Mouse (Mus musculus): ENCODE measurements around the gene Slc35c1. TPM values are rescaled to one million over a fixed set of nuclear protein-coding genes. Genes with fewer than 3 reads are reported as not detected.
"Not testable (repeated sequence)": the region's sequence is repeated elsewhere in the genome, so short reads cannot be mapped to it uniquely, and the experiment has no call there.

Gene Slc35c1
- polyA plus RNA-seq, 1 experiment from 2014 or later, result 11.9 TPM

- H3K4me2 ChIP-seq (ENCODE audit: low read length), result no peak overlapping the region
- H3K4me3 ChIP-seq (replicated peaks; ENCODE audit: low read depth, low read length), result no peak overlapping the region
- peaks cover 18% of the 10 kb centered on the region; the same call in 1 of the 2 replicates for H3K27me3 ChIP-seq (ENCODE audit: control insufficient read depth, insufficient read depth, low read length)
- no peaks in the 10 kb centered on the region for H3K36me3 ChIP-seq (ENCODE audit: control insufficient read depth, insufficient read depth, low read length)
- 59% methylated on average over 5 of the region's 5 CpGs for WGBS
- ATAC-seq (ENCODE audit: low FRiP score, low TSS enrichment), result no peak
- no peak for DNase-seq
- no peaks in the 10 kb centered on the region for H3K9me3 ChIP-seq (ENCODE audit: control insufficient read depth, low read length)
- H3K27ac ChIP-seq (replicated peaks; ENCODE audit: low read depth, low read length), result no peak overlapping the region
- H3K4me1 ChIP-seq (ENCODE audit: control insufficient read depth, insufficient read depth, low read length), result no peaks in the 10 kb centered on the region
- no peak overlapping the region for H3K9ac ChIP-seq (replicated peaks; ENCODE audit: low read length)
Observed at GRCm38 (mm10) chr2:92483505-92483904, 23.2 kb upstream of the Slc35c1 start.

DNA sequence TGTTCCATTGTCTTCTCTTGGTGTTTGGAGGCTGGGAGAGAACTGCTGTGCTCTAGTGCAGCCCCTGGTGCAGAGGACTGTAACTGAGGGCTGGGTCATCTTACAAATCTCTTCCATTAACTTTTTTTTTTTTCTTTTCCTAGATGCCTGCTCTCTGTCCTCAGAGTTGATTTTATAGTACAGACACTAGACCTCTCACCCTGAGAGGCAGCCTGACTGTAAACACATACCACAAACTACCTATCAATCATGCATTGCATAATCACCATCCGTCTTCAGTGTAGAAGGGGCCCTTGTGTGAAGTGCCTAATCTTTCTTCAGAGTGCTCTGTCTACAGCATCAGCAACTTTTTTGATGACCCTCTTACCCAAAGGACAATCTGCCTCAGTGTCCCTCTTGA is 22.2 kb upstream of the Slc35c1 start:
- WGBS, result 76% methylated on average over 1 of the region's 1 CpGs

GRCm38 (mm10) chr2:92478313-92478688 is 18.0 kb upstream of the Slc35c1 start:
- Histone ChIP-seq H3K27ac (replicated peaks; ENCODE audit: low read depth, low read length) (no peak overlapping the region), H3K4me3 (replicated peaks; ENCODE audit: low read depth, low read length) (no peak overlapping the region), H3K27me3 (ENCODE audit: control insufficient read depth, insufficient read depth, low read length) (no peaks in the 10 kb centered on the region), H3K4me1 (ENCODE audit: control insufficient read depth, insufficient read depth, low read length) (no peaks in the 10 kb centered on the region), H3K9ac (replicated peaks; ENCODE audit: low read length) (no peak overlapping the region), H3K4me2 (ENCODE audit: low read length) (no peak overlapping the region), H3K36me3 (ENCODE audit: control insufficient read depth, insufficient read depth, low read length) (no peaks in the 10 kb centered on the region), H3K9me3 (ENCODE audit: control insufficient read depth, low read length) (no peaks in the 10 kb centered on the region)
- DNase-seq (no peak), ATAC-seq (ENCODE audit: low FRiP score, low TSS enrichment) (no peak)
- WGBS, result 91% methylated on average over 4 of the region's 4 CpGs

More for the DNA sequence above, 22.2 kb upstream of the Slc35c1 start:
- Histone ChIP-seq H3K36me3 (ENCODE audit: control insufficient read depth, insufficient read depth, low read length) (no peaks in the 10 kb centered on the region), H3K27ac (replicated peaks; ENCODE audit: low read depth, low read length) (no peak overlapping the region), H3K4me3 (replicated peaks; ENCODE audit: low read depth, low read length) (no peak overlapping the region), H3K4me1 (ENCODE audit: control insufficient read depth, insufficient read depth, low read length) (no peaks in the 10 kb centered on the region), H3K4me2 (ENCODE audit: low read length) (no peak overlapping the region), H3K9ac (replicated peaks; ENCODE audit: low read length) (no peak overlapping the region), H3K9me3 (ENCODE audit: control insufficient read depth, low read length) (no peaks in the 10 kb centered on the region), H3K27me3 (ENCODE audit: control insufficient read depth, insufficient read depth, low read length) (peaks cover 18% of the 10 kb centered on the region; the same call in 1 of the 2 replicates)
- DNase-seq (no peak), ATAC-seq (ENCODE audit: low FRiP score, low TSS enrichment) (no peak)

- Histone ChIP-seq H3K4me2 (ENCODE audit: low read length) (no peak overlapping the region), H3K4me1 (ENCODE audit: control insufficient read depth, insufficient read depth, low read length) (no peaks in the 10 kb centered on the region), H3K9me3 (ENCODE audit: control insufficient read depth, low read length) (no peaks in the 10 kb centered on the region), H3K36me3 (ENCODE audit: control insufficient read depth, insufficient read depth, low read length) (no peaks in the 10 kb centered on the region), H3K9ac (replicated peaks; ENCODE audit: low read length) (no peak overlapping the region), H3K27me3 (ENCODE audit: control insufficient read depth, insufficient read depth, low read length) (no peaks in the 10 kb centered on the region), H3K27ac (replicated peaks; ENCODE audit: low read depth, low read length) (no peak overlapping the region), H3K4me3 (replicated peaks; ENCODE audit: low read depth, low read length) (no peak overlapping the region)
- no peak for ATAC-seq (ENCODE audit: low FRiP score, low TSS enrichment)
- no peak for DNase-seq
- 77% methylated on average over 12 of the region's 12 CpGs for WGBS
Observed at GRCm38 (mm10) chr2:92477672-92478312, 17.5 kb upstream of the Slc35c1 start.

DNA sequence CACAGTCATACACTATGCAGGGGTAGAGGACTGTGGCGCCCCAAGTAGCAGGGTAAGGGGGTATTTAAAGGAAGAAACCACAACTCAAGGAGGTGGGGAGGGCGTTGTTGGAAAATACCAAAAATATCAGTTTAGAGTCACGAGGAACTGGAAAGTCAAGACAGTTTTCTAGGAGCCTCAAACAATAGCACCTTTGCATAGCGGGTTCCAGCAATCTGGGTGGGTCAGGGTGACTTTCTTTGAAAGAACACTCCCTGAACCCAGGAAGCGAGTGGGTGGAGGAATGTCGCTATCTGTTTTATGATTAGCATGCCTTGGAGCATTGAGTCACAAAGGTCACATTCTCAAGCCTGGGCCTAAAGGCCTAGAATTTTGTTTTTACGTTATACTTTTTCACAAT is 16.2 kb upstream of the Slc35c1 start:
- not testable (repeated sequence) for H3K4me3 ChIP-seq (replicated peaks; ENCODE audit: low read depth, low read length); H3K27ac ChIP-seq (replicated peaks; ENCODE audit: low read depth, low read length); H3K27me3 ChIP-seq (ENCODE audit: control insufficient read depth, insufficient read depth, low read length); H3K9me3 ChIP-seq (ENCODE audit: control insufficient read depth, low read length); DNase-seq; ATAC-seq (ENCODE audit: low FRiP score, low TSS enrichment); H3K4me2 ChIP-seq (ENCODE audit: low read length); H3K4me1 ChIP-seq (ENCODE audit: control insufficient read depth, insufficient read depth, low read length); H3K36me3 ChIP-seq (ENCODE audit: control insufficient read depth, insufficient read depth, low read length); H3K9ac ChIP-seq (replicated peaks; ENCODE audit: low read length)
- 90% methylated on average over 7 of the region's 7 CpGs for WGBS

DNA sequence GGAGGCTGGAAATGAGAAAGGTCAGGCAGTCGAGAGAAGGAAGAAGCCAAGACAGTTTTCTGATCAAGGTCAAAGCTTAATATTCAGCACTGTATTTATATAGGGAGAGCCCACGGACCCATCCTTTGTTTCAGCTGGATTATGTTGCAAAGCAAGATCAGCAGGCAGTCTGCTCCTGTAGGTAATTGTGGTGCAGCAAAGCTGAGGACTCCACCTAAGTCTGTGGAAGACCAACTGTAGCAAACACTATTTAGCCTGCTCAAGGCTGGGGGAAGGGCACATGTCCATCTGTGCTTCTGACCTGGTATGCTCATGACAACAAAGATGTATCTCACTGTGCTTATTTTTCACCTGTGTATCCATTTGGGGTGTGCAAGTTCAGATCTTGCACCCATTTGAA is 15.4 kb upstream of the Slc35c1 start:
- H3K36me3 ChIP-seq (ENCODE audit: control insufficient read depth, insufficient read depth, low read length), result no peaks in the 10 kb centered on the region
- H3K9ac ChIP-seq (replicated peaks; ENCODE audit: low read length), result no peak overlapping the region
- H3K27ac ChIP-seq (replicated peaks; ENCODE audit: low read depth, low read length), result no peak overlapping the region
- WGBS, result 64% methylated on average over 2 of the region's 2 CpGs
- no peak overlapping the region for H3K4me3 ChIP-seq (replicated peaks; ENCODE audit: low read depth, low read length)
- no peak for ATAC-seq (ENCODE audit: low FRiP score, low TSS enrichment)
- no peak for DNase-seq
- no peaks in the 10 kb centered on the region for H3K9me3 ChIP-seq (ENCODE audit: control insufficient read depth, low read length)
- H3K27me3 ChIP-seq (ENCODE audit: control insufficient read depth, insufficient read depth, low read length), result no peaks in the 10 kb centered on the region
- H3K4me2 ChIP-seq (ENCODE audit: low read length), result no peak overlapping the region
- H3K4me1 ChIP-seq (ENCODE audit: control insufficient read depth, insufficient read depth, low read length), result no peaks in the 10 kb centered on the region

DNA sequence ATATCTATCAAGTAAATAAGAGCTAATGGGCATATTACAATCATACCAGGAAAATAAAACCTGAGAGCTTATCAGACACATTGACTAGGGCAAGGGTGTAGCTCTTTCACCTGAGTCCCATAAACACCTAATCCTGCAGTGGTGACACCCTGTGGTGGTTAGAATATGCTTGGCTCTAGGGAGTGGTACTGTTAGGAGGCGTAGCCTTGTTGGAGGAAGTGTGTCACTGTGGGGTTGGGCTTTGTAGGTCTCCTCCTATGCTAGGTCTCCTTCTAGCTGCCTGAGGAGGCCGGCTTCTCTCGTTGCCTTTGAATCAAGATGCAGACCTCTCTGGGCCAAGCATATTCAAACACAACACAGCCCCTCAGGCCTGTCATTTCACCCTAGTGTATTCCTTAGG is 14.6 kb upstream of the Slc35c1 start:
- ATAC-seq (ENCODE audit: low FRiP score, low TSS enrichment), result no peak
- H3K36me3 ChIP-seq (ENCODE audit: control insufficient read depth, insufficient read depth, low read length), result no peaks in the 10 kb centered on the region
- 95% methylated on average over 3 of the region's 3 CpGs for WGBS
- no peak overlapping the region for H3K4me3 ChIP-seq (replicated peaks; ENCODE audit: low read depth, low read length)
- no peak for DNase-seq
- no peaks in the 10 kb centered on the region for H3K9me3 ChIP-seq (ENCODE audit: control insufficient read depth, low read length)
- H3K4me1 ChIP-seq (ENCODE audit: control insufficient read depth, insufficient read depth, low read length), result no peaks in the 10 kb centered on the region
- H3K27ac ChIP-seq (replicated peaks; ENCODE audit: low read depth, low read length), result no peak overlapping the region
- H3K27me3 ChIP-seq (ENCODE audit: control insufficient read depth, insufficient read depth, low read length), result no peaks in the 10 kb centered on the region
- H3K4me2 ChIP-seq (ENCODE audit: low read length), result no peak overlapping the region
- H3K9ac ChIP-seq (replicated peaks; ENCODE audit: low read length), result no peak overlapping the region

GRCm38 (mm10) chr2:92471886-92472670 is 11.7 kb upstream of the Slc35c1 start:
- WGBS, result 84% methylated on average over 12 of the region's 12 CpGs
- ATAC-seq (ENCODE audit: low FRiP score, low TSS enrichment) (no peak), DNase-seq (no peak)
- Histone ChIP-seq H3K9ac (replicated peaks; ENCODE audit: low read length) (no peak overlapping the region), H3K4me1 (ENCODE audit: control insufficient read depth, insufficient read depth, low read length) (no peaks in the 10 kb centered on the region), H3K27me3 (ENCODE audit: control insufficient read depth, insufficient read depth, low read length) (no peaks in the 10 kb centered on the region), H3K27ac (replicated peaks; ENCODE audit: low read depth, low read length) (no peak overlapping the region), H3K9me3 (ENCODE audit: control insufficient read depth, low read length) (no peaks in the 10 kb centered on the region), H3K4me2 (ENCODE audit: low read length) (no peak overlapping the region), H3K36me3 (ENCODE audit: control insufficient read depth, insufficient read depth, low read length) (no peaks in the 10 kb centered on the region), H3K4me3 (replicated peaks; ENCODE audit: low read depth, low read length) (no peak overlapping the region)

GRCm38 (mm10) chr2:92464690-92465089 is 4.4 kb upstream of the Slc35c1 start:
- H3K27ac ChIP-seq (replicated peaks; ENCODE audit: low read depth, low read length), result no peak overlapping the region
- peaks cover 7% of the 10 kb centered on the region for H3K4me1 ChIP-seq (ENCODE audit: control insufficient read depth, insufficient read depth, low read length)
- no peaks in the 10 kb centered on the region for H3K36me3 ChIP-seq (ENCODE audit: control insufficient read depth, insufficient read depth, low read length)
- WGBS, result 86% methylated on average over 3 of the region's 3 CpGs
- H3K9me3 ChIP-seq (ENCODE audit: control insufficient read depth, low read length), result no peaks in the 10 kb centered on the region
- DNase-seq, result no peak
- no peak for ATAC-seq (ENCODE audit: low FRiP score, low TSS enrichment)
- no peak overlapping the region for H3K9ac ChIP-seq (replicated peaks; ENCODE audit: low read length)
- peaks cover 17% of the 10 kb centered on the region for H3K27me3 ChIP-seq (ENCODE audit: control insufficient read depth, insufficient read depth, low read length)
- no peak overlapping the region for H3K4me2 ChIP-seq (ENCODE audit: low read length)
- no peak overlapping the region for H3K4me3 ChIP-seq (replicated peaks; ENCODE audit: low read depth, low read length)

All from midbrain, embryonic 14.5 days (tissue).